Mouse (Mus musculus): ENCODE measurements around the gene Ube2h. TPM values are rescaled to one million over a fixed set of nuclear protein-coding genes. Genes with fewer than 3 reads are reported as not detected.

Ube2h gene
- 28.3 and 31.2 TPM in 2 replicates for polyA plus RNA-seq (2016; fragmentation: Nextera tagmentation; extraction: Ambion mirVana)

- under 1% methylated on average over 33 of the region's 33 CpGs for WGBS
- H3K4me1 ChIP-seq: peaks cover 69% of the 10 kb centered on the region
Observed at GRCm38 (mm10) chr6:30304399-30304917, at the start of gene Ube2h. Ube2h (minus strand) TSS chr6:30304539.

GRCm38 (mm10) chr6:30353661-30354060, 49.3 kb upstream of the Ube2h start:
- DNase-seq (ENCODE audit: extremely low spot score, low spot score): no peak
- WGBS: 78% methylated on average over 8 of the region's 8 CpGs
- Histone ChIP-seq H3K36me3 (replicated peaks) (no peaks in the 10 kb centered on the region), H3K9me3 (no peaks in the 10 kb centered on the region), H3K27ac (no peak overlapping the region), H3K4me1 (peaks cover 12% of the 10 kb centered on the region; the same call in 1 of the 2 replicates), H3K27me3 (ENCODE audit: poor library complexity, severe bottlenecking) (no peaks in the 10 kb centered on the region), H3K4me3 (no peak overlapping the region)

More at GRCm38 (mm10) chr6:30304399-30304917, at the start of gene Ube2h:
- Histone ChIP-seq H3K27ac (peak within 1 kb of the TSS; percentile 88), H3K27me3 (ENCODE audit: poor library complexity, severe bottlenecking) (no peaks in the 10 kb centered on the region), H3K36me3 (replicated peaks) (no peaks in the 10 kb centered on the region), H3K4me3 (peak within 1 kb of the TSS; percentile 72), H3K9me3 (no peaks in the 10 kb centered on the region)
- DNase-seq (ENCODE audit: extremely low spot score, low spot score): peak; percentile 100

GRCm38 (mm10) chr6:30352762-30353161, 48.4 kb upstream of the Ube2h start:
- Histone ChIP-seq H3K27ac (no peak overlapping the region), H3K9me3 (no peaks in the 10 kb centered on the region), H3K4me1 (peaks cover 12% of the 10 kb centered on the region; the same call in 1 of the 2 replicates), H3K36me3 (replicated peaks) (no peaks in the 10 kb centered on the region), H3K27me3 (ENCODE audit: poor library complexity, severe bottlenecking) (no peaks in the 10 kb centered on the region), H3K4me3 (no peak overlapping the region)
- WGBS: 62% methylated on average over 8 of the region's 8 CpGs
- no peak for DNase-seq (ENCODE audit: extremely low spot score, low spot score)

DNA sequence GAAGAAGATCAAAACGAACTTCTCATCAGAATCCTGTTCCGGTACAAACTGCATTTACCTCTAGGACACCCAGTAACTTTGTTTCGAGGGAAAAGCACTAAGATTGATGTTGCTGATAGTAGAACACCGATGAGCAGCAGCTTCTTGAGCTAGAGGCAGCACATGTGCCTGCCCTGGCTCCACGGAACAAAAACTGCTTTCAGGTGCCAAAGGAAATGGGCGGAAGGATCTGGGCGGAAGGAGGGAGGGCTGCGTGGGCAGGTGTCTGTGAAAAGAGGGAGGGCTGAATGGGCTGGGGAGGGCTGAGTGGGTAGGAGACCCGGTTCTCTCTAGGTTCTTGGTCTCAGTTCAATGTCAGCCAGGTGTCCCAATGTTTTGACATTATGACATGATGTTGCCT, 47.0 kb upstream of the Ube2h start:
- 86% methylated on average over 9 of the region's 9 CpGs for WGBS
- no peaks in the 10 kb centered on the region for H3K36me3 ChIP-seq (replicated peaks)
- H3K27ac ChIP-seq: no peak overlapping the region
- peaks cover 12% of the 10 kb centered on the region; the same call in 1 of the 2 replicates for H3K4me1 ChIP-seq
- H3K4me3 ChIP-seq: no peak overlapping the region
- no peak for DNase-seq (ENCODE audit: extremely low spot score, low spot score)
- no peaks in the 10 kb centered on the region for H3K27me3 ChIP-seq (ENCODE audit: poor library complexity, severe bottlenecking)
- H3K9me3 ChIP-seq: no peaks in the 10 kb centered on the region

DNA sequence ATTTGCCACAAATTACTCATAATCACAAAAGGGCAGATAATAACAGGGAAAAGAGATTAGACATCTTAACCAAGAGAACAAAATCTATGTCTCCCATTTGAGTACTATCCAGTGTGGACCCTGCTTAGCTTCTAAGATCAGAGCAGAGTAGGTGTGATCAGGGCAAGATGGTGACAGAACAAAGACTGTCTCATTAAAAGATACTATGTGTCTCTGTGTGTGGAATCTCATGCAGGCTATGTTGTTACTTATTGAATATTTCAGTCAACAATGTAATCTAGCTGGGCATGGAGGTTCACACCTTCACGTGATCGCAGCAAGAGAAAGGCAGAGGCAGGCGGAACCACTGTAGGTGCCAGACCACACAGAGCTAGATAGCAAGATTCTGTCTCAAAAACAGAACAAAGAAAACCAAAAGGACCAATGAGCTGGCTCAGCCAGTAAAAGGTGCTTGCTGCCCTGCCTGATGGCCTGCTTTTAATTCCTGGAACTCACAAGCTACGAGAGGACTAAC, 43.0 kb upstream of the Ube2h start:
- Histone ChIP-seq H3K9me3 (no peaks in the 10 kb centered on the region), H3K36me3 (replicated peaks) (no peaks in the 10 kb centered on the region)
- 85% methylated on average over 4 of the region's 4 CpGs for WGBS

GRCm38 (mm10) chr6:30346737-30347136, 42.4 kb upstream of the Ube2h start:
- H3K27me3 ChIP-seq (ENCODE audit: poor library complexity, severe bottlenecking): no peaks in the 10 kb centered on the region
- H3K36me3 ChIP-seq (replicated peaks): no peaks in the 10 kb centered on the region
- no peak overlapping the region for H3K4me3 ChIP-seq
- H3K27ac ChIP-seq: no peak overlapping the region
- no peak for DNase-seq (ENCODE audit: extremely low spot score, low spot score)
- no peaks in the 10 kb centered on the region for H3K9me3 ChIP-seq
- H3K4me1 ChIP-seq: peaks cover 4% of the 10 kb centered on the region; the same call in 1 of the 2 replicates
- 80% methylated on average over 6 of the region's 6 CpGs for WGBS

More for the DNA sequence above, 43.0 kb upstream of the Ube2h start:
- Histone ChIP-seq H3K27ac (no peak overlapping the region), H3K4me1 (peaks cover 4% of the 10 kb centered on the region; the same call in 1 of the 2 replicates), H3K27me3 (ENCODE audit: poor library complexity, severe bottlenecking) (no peaks in the 10 kb centered on the region), H3K4me3 (no peak overlapping the region)
- DNase-seq (ENCODE audit: extremely low spot score, low spot score): no peak

DNA sequence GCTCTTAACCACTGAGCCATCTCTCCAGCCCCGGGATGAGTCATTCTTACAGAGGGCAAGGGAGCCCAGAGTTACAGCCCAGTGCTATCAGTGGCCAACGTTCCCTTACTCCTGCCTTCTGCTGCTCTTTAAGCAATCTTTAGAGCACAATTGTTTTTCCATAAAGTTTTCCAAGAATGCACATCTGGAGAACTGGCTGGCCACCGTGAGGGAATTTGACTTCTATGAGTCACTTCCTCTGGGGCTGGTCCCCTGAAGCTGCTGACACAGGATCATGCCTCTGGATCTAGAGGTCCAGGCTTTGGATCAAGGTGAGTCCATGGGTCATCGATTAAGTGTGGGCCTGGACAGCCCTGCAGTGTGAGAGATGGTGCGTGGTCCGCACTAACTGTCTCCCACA, 39.7 kb upstream of the Ube2h start:
- DNase-seq (ENCODE audit: extremely low spot score, low spot score): no peak
- Histone ChIP-seq H3K27ac (no peak overlapping the region), H3K4me1 (peaks cover 4% of the 10 kb centered on the region; the same call in 1 of the 2 replicates), H3K4me3 (no peak overlapping the region), H3K9me3 (no peaks in the 10 kb centered on the region), H3K36me3 (replicated peaks) (no peaks in the 10 kb centered on the region), H3K27me3 (ENCODE audit: poor library complexity, severe bottlenecking) (no peaks in the 10 kb centered on the region)
- WGBS: 87% methylated on average over 6 of the region's 6 CpGs

- no peak for DNase-seq (ENCODE audit: extremely low spot score, low spot score)
- Histone ChIP-seq H3K9me3 (no peaks in the 10 kb centered on the region), H3K4me3 (no peak overlapping the region), H3K27me3 (ENCODE audit: poor library complexity, severe bottlenecking) (no peaks in the 10 kb centered on the region), H3K36me3 (replicated peaks) (no peaks in the 10 kb centered on the region), H3K4me1 (peaks cover 4% of the 10 kb centered on the region; the same call in 1 of the 2 replicates), H3K27ac (no peak overlapping the region)
- 88% methylated on average over 4 of the region's 4 CpGs for WGBS
Observed at GRCm38 (mm10) chr6:30340231-30340873, 36.0 kb upstream of the Ube2h start.

DNA sequence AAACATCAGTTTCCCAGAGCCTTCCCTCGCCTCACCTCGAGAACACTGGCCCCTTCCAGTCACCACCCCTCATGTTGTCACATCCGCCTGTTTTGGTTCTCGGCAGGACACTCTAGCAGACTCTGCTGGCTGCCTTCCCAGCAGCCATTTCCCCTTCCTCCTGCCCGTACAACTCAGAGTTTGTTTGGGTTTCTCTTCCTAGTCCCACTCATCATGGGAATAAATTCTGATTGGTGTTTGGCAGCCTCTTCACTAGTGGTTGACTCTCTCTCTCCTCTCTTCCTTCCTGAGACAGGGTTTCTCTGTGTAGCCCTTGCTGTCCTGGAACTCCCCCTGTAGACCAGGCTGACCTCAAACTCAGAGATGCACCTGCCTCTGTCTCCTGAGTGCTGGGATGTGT, 32.6 kb upstream of the Ube2h start:
- H3K36me3 ChIP-seq (replicated peaks): no peaks in the 10 kb centered on the region
- no peak for DNase-seq (ENCODE audit: extremely low spot score, low spot score)
- 0 out of 2 replicates have a peak overlapping the region, but pooled peaks have one; percentile 20 for H3K27ac ChIP-seq
- H3K27me3 ChIP-seq (ENCODE audit: poor library complexity, severe bottlenecking): no peaks in the 10 kb centered on the region
- 54% methylated on average over 5 of the region's 5 CpGs for WGBS
- peaks cover 7% of the 10 kb centered on the region; the same call in 1 of the 2 replicates for H3K4me1 ChIP-seq
- no peak overlapping the region for H3K4me3 ChIP-seq
- no peaks in the 10 kb centered on the region for H3K9me3 ChIP-seq

DNA sequence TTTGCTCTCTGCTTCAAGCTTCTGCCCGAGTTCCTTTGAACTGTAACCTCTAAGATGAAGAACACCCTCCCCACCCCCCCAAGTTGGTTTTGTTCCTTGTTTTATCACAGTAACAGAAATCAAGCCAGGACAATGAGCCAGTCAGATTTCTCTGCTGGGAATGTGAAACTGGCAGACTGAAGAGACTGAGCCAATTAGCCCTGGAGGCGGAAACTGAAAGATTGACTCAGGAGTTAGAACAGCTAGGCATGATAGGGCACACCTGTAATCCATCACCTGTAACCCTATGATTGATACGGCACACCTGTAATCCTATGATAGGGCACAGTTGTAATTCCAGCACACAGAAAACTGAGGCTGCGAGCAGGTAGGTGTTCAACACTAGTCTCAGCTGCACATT, 27.9 kb upstream of the Ube2h start:
- H3K36me3 ChIP-seq (replicated peaks): no peaks in the 10 kb centered on the region
- H3K4me3 ChIP-seq: no peak overlapping the region
- no peak for DNase-seq (ENCODE audit: extremely low spot score, low spot score)
- WGBS: 59% methylated on average over 4 of the region's 4 CpGs
- no peaks in the 10 kb centered on the region for H3K27me3 ChIP-seq (ENCODE audit: poor library complexity, severe bottlenecking)
- peaks cover 7% of the 10 kb centered on the region; the same call in 1 of the 2 replicates for H3K4me1 ChIP-seq
- no peak overlapping the region for H3K27ac ChIP-seq
- H3K9me3 ChIP-seq: no peaks in the 10 kb centered on the region

GRCm38 (mm10) chr6:30330706-30331105, 26.4 kb upstream of the Ube2h start:
- 89% methylated on average over 5 of the region's 5 CpGs for WGBS
- H3K9me3 ChIP-seq: no peaks in the 10 kb centered on the region
- H3K27me3 ChIP-seq (ENCODE audit: poor library complexity, severe bottlenecking): no peaks in the 10 kb centered on the region
- H3K4me1 ChIP-seq: peaks cover 7% of the 10 kb centered on the region; the same call in 1 of the 2 replicates
- no peak overlapping the region for H3K27ac ChIP-seq
- H3K4me3 ChIP-seq: no peak overlapping the region
- no peak for DNase-seq (ENCODE audit: extremely low spot score, low spot score)
- H3K36me3 ChIP-seq (replicated peaks): no peaks in the 10 kb centered on the region

GRCm38 (mm10) chr6:30325932-30326501, 21.7 kb upstream of the Ube2h start:
- WGBS: 84% methylated on average over 4 of the region's 4 CpGs
- Histone ChIP-seq H3K27me3 (ENCODE audit: poor library complexity, severe bottlenecking) (no peaks in the 10 kb centered on the region), H3K4me3 (no peak overlapping the region), H3K36me3 (replicated peaks) (no peaks in the 10 kb centered on the region), H3K9me3 (no peaks in the 10 kb centered on the region), H3K27ac (no peak overlapping the region), H3K4me1 (no peaks in the 10 kb centered on the region)
- DNase-seq (ENCODE audit: extremely low spot score, low spot score): no peak

DNA sequence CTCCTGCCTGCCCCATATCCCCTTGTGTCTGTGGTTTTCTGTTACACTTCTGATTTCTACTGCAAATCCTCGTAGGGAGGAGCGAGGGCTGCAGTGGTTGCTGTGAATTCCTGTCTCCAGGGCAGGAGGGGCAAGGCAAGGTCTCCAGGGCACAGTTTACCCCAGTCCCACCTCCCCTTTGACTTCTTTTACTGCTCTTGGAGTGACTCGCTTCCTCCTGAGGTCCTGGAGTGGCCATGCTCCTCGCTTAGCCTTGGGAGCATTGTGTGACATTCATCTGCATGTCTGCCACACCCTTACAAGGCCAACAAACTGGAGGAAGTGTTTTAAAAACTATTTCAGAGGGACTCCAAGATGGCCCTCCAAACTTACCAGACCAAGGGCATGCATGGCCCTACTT, 16.7 kb upstream of the Ube2h start:
- no peak for DNase-seq (ENCODE audit: extremely low spot score, low spot score)
- Histone ChIP-seq H3K9me3 (no peaks in the 10 kb centered on the region), H3K27me3 (ENCODE audit: poor library complexity, severe bottlenecking) (no peaks in the 10 kb centered on the region), H3K36me3 (replicated peaks) (no peaks in the 10 kb centered on the region), H3K27ac (no peak overlapping the region), H3K4me3 (no peak overlapping the region), H3K4me1 (peaks cover 6% of the 10 kb centered on the region; the same call in 1 of the 2 replicates)
- WGBS: 66% methylated on average over 4 of the region's 4 CpGs

Data from forebrain, embryonic 10.5 days (tissue).